Mouse (Mus musculus): ENCODE data around the gene B4galt4.

GRCm38 (mm10) chr16:38742659-38743131, 631 bp downstream of the B4galt4 start:
- TF ChIP-seq CTCF (IDR thresholded peaks at IDR 0.05; ENCODE audit: borderline replicate concordance, control insufficient read depth, extremely low read depth, insufficient read depth, low read length, poor library complexity) (no peak), POLR2A (IDR thresholded peaks at IDR 0.05; ENCODE audit: control insufficient read depth, extremely low read depth, insufficient read depth, low read length, poor library complexity) (no peak)

Measured in thymus, adult 2 months (tissue).